Mouse (Mus musculus) liver, adult 2 months (tissue): ENCODE measurements around the gene Sh3pxd2a. TPM values are rescaled to one million over a fixed set of nuclear protein-coding genes. Genes with fewer than 3 reads are reported as not detected.

Source experiments
- DNase-seq: peaks from one replicate; pipeline ENCODE4 v3.0.0-alpha.2; 2011; ENCODE audit warnings: low read depth, low spot score; ENCODE audit errors: extremely low read depth
- H3K27ac ChIP-seq: fragments of 200-500 bp; replicated peaks from 2 replicates; pipeline ENCODE4 v1.5.1; 2012; ENCODE audit warnings: low read depth, mild to moderate bottlenecking, control low read depth, inconsistent platforms, low read length; ENCODE audit not compliant: insufficient read depth
- H3K27me3 ChIP-seq: fragments of 200-500 bp; 2 replicates; pipeline ENCODE4 v1.6.1; 2012; ENCODE audit warnings: mild to moderate bottlenecking, moderate library complexity, low read length, inconsistent platforms; ENCODE audit not compliant: control insufficient read depth, insufficient read depth
- H3K36me3 ChIP-seq: fragments of 200-500 bp; 2 replicates; pipeline ENCODE4 v1.6.1; 2012; ENCODE audit warnings: low read length, inconsistent platforms; ENCODE audit not compliant: control insufficient read depth, insufficient read depth
- H3K4me1 ChIP-seq: fragments of 200-500 bp; 2 replicates; pipeline ENCODE4 v1.6.1; 2011; ENCODE audit warnings: low read length; ENCODE audit not compliant: control insufficient read depth, insufficient read depth
- H3K4me3 ChIP-seq: fragments of 200-500 bp; 2 replicates; pipeline ENCODE4 v1.5.1; 2011; ENCODE audit warnings: low read depth, mild to moderate bottlenecking, control low read depth, low read length, moderate library complexity; ENCODE audit not compliant: insufficient read depth
- H3K79me2 ChIP-seq: fragments of 200-500 bp; 2 replicates; pipeline ENCODE4 v1.6.1; 2012; ENCODE audit warnings: inconsistent platforms, mild to moderate bottlenecking, low read length, moderate library complexity; ENCODE audit not compliant: control insufficient read depth, insufficient read depth
- H3K9ac ChIP-seq: fragments of 200-500 bp; 2 replicates; pipeline ENCODE4 v1.6.1; 2012; ENCODE audit warnings: low read depth, mild to moderate bottlenecking, control low read depth, inconsistent platforms, low read length
- CTCF ChIP-seq: fragments of 200-500 bp; IDR thresholded peaks from 2 replicates; pipeline ENCODE4 v1.5.1; 2011; ENCODE audit warnings: low read depth, low read length, control low read depth
- POLR2A ChIP-seq: fragments of 200-500 bp; IDR thresholded peaks from 2 replicates; pipeline ENCODE4 v1.6.1; 2011; ENCODE audit warnings: low read length, control low read depth; ENCODE audit not compliant: insufficient read depth; ENCODE audit errors: extremely low read depth
- WGBS: fragments of 180-500 bp; shearing (Covaris S2); methylation state at CpG from one replicate; pipeline ENCODE4 v1.1.7; 2018; 5-methylcytosine and 5-hydroxymethylcytosine counted together
- polyA plus RNA-seq: library from polyadenylated mRNA; depleted of rRNA; stranded (reverse); fragments of >200 nt; gene quantifications from 2 replicates; pipeline ENCODE4 v1.2.3, GENCODE M21; 2012
- total RNA-seq: library from RNA; depleted of rRNA; stranded (reverse); fragments of >200 nt; gene quantifications from 2 replicates; pipeline ENCODE4 v1.2.3, GENCODE M21; 2014

Gene Sh3pxd2a
- total and polyA plus RNA-seq, 2 experiments = 4.2 to 10.0 TPM

DNA sequence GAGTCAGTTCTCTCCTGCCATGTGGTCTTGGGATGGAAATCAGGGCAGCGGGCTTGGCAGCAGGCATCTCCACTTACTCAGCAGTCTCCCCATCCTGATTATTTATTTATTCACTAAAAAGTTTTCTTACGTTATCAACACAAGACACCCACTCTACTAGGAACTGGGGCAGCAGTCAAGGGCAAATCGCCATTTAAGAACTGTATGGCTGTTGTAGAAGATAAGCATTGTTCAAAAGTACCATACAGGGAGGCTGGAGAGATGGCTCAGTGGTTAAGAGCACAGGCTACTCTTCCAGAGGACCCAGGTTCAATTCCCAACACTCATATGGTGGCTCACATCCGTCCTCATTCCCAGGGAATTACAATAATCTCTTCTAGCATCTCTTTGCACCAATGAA is 7.6 kb upstream of the Sh3pxd2a start:
- WGBS = 83% methylated on average over 4 of the region's 4 CpGs
- H3K27me3 ChIP-seq = no peaks in the 10 kb centered on the region
- no peak for TF ChIP-seq CTCF
- TF ChIP-seq POLR2A = no peak

DNA sequence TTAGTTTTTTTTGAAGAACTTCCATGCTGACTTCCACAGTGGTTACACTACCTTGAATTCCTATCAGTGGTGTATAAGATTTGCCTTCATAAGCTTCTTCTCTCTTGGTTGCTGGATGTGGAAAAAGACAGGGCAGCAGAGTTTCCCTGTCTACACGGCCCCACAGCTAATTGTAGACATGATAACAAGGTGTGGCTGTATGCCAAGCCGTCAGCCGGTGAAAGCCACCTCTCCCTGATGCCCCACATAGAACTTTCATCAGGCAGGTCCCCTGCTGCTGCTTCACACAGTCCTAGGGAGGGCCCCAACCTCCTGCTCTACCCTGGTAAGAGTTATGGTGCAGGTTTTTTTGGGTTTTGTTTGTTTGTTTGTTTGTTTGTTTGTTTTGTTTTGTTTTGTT is 4.5 kb upstream of the Sh3pxd2a start:
- no peaks in the 10 kb centered on the region for H3K36me3 ChIP-seq
- H3K4me3 ChIP-seq = no peak overlapping the region
- no peak overlapping the region for H3K9ac ChIP-seq
- DNase-seq = no peak
- H3K27ac ChIP-seq = no peak overlapping the region
- no peaks in the 10 kb centered on the region for H3K79me2 ChIP-seq
- 73% methylated on average over 3 of the region's 3 CpGs for WGBS
- no peaks in the 10 kb centered on the region for H3K27me3 ChIP-seq
- TF ChIP-seq CTCF (no peak), POLR2A (no peak)
- peaks cover 6% of the 10 kb centered on the region for H3K4me1 ChIP-seq

More for the DNA sequence above, 7.6 kb upstream of the Sh3pxd2a start:
- H3K27ac ChIP-seq = no peak overlapping the region
- peaks cover 4% of the 10 kb centered on the region; the same call in 1 of the 2 replicates for H3K4me1 ChIP-seq
- H3K79me2 ChIP-seq = no peaks in the 10 kb centered on the region
- H3K4me3 ChIP-seq = no peak overlapping the region
- no peak for DNase-seq
- no peaks in the 10 kb centered on the region for H3K36me3 ChIP-seq
- H3K9ac ChIP-seq = no peak overlapping the region

DNA sequence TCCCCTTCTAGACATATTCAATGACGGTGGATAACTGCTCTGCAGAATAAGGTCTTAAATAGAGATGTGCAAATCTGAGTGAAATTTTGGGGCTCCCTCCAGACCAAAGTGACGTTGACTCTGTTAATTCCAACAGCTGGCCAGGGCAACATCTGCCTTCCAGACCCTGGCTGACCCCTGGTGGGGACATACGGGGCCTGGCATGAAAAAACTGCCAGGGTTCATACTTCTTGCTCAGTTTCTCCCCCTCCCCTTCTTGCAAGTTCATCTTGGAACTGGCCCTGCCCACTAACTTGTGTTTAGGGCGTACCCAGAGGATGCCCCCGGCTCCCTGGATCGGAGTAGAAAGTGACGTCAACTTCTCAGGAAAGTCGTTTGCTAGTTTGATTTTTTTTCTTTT is 2.6 kb upstream of the Sh3pxd2a start:
- Histone ChIP-seq H3K4me1 (peaks cover 15% of the 10 kb centered on the region), H3K79me2 (peaks cover 7% of the 10 kb centered on the region; the same call in 1 of the 2 replicates), H3K36me3 (no peaks in the 10 kb centered on the region), H3K27ac (no peak overlapping the region), H3K27me3 (no peaks in the 10 kb centered on the region), H3K4me3 (no peak overlapping the region), H3K9ac (no peak overlapping the region)
- TF ChIP-seq CTCF = no peak
- TF ChIP-seq POLR2A = no peak
- no peak for DNase-seq
- WGBS = 87% methylated on average over 8 of the region's 8 CpGs

DNA sequence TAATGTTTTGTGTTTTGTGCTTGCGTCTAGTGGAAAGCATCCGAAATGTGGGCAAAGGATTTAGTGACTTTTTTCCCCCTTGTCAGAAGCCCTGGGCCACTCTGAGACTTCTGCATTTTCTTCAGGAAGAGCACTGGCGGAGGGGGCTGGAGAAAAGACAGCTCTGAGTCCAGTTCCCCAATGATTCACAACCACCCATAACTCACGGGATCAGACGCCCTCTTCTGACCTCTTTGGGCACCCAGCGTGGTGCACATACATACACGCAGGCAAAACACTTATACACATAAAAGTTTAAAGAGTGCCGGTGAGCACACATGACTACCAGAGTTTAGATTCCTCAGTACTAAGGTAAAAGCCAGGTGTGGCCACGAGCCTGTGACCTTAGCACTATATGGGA is 1.3 kb upstream of the Sh3pxd2a start:
- no peak overlapping the region for H3K9ac ChIP-seq
- no peaks in the 10 kb centered on the region for H3K27me3 ChIP-seq
- DNase-seq = peak; percentile 62
- H3K4me1 ChIP-seq = peaks cover 20% of the 10 kb centered on the region
- H3K4me3 ChIP-seq = no peak overlapping the region
- TF ChIP-seq POLR2A (no peak), CTCF (peak; percentile 49)
- peak overlapping the region; percentile 77; the same call in 1 of the 2 replicates for H3K27ac ChIP-seq
- WGBS = 24% methylated on average over 9 of the region's 9 CpGs
- H3K79me2 ChIP-seq = peaks cover 14% of the 10 kb centered on the region; the same call in 1 of the 2 replicates
- no peaks in the 10 kb centered on the region for H3K36me3 ChIP-seq

DNA sequence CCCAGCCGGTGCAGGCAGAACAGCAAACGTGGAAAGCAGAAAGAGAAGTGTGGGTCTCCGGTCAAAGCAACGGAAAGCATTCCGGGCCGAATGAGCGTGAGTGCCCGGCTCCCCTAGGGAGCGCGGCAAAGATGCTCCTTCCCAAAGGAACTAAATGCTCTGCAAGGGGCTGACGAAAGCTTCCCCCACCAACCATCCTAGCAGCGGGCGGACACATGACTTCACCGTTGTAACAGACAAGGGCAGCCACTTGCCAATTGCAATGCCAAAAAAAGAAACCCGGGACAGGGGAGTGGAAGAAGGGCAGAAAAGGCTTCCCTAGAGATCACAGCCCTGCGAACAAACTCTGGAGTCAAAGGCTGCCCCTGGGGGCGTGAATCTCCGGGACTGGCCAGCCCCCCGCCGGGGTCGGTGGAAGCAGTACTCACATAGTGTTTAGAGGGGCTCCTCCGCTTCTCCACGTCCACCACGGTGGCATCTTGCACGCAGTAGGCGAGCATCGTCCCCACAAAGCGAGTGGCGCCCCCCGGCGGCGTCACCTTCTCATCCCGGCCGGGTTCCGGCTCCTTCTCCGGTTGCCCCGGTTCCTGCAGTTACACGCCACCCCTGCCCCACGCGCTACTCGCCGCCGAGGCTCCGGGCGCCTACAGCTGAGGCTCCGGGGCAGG is 431 bp downstream of the Sh3pxd2a start:
- H3K4me3 ChIP-seq = peak overlapping the region; percentile 90
- H3K4me1 ChIP-seq = peaks cover 28% of the 10 kb centered on the region
- WGBS = under 1% methylated on average over 46 of the region's 46 CpGs
- H3K9ac ChIP-seq = peak overlapping the region; percentile 99
- no peaks in the 10 kb centered on the region for H3K36me3 ChIP-seq
- DNase-seq = peak; percentile 62
- peaks cover 23% of the 10 kb centered on the region; the same call in 1 of the 2 replicates for H3K79me2 ChIP-seq
- H3K27ac ChIP-seq = peak overlapping the region; percentile 90
- peak; percentile 85 for TF ChIP-seq CTCF
- TF ChIP-seq POLR2A = no peak
- no peaks in the 10 kb centered on the region for H3K27me3 ChIP-seq

DNA sequence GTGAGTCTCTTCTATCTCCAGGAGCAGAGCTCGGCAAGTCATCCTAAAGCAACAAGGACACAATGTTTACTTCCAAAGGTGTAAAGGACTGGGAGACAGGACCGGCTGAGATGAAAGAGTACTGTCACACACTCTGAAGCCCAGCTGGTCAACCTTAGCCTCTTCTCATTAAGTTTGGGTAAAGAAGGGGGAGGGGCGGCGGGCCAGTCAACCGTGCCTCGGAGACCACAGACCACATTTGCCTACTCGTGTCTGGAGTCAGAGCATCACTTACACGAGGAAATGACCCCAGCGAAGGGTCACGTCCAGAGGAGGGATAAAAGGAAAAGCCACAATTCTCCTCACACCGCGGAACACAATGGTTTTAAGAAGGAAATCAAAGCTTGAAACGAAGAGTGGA is 995 bp downstream of the Sh3pxd2a start:
- TF ChIP-seq CTCF (no peak), POLR2A (no peak)
- H3K36me3 ChIP-seq = no peaks in the 10 kb centered on the region
- peaks cover 31% of the 10 kb centered on the region for H3K4me1 ChIP-seq
- H3K79me2 ChIP-seq = peaks cover 23% of the 10 kb centered on the region; the same call in 1 of the 2 replicates
- H3K9ac ChIP-seq = peak overlapping the region; percentile 99
- no peaks in the 10 kb centered on the region for H3K27me3 ChIP-seq
- peak overlapping the region; percentile 90 for H3K27ac ChIP-seq
- H3K4me3 ChIP-seq = peak overlapping the region; percentile 90
- peak; percentile 64 for DNase-seq
- WGBS = 3% methylated on average over 13 of the region's 13 CpGs
